Mouse (Mus musculus) hindbrain, embryonic 16.5 days (tissue): ENCODE results near the gene B4galnt4. TPM values are rescaled to one million over a fixed set of nuclear protein-coding genes. Genes with fewer than 3 reads are reported as not detected.

Experiments used
- polyA plus RNA-seq: library from polyadenylated mRNA; unstranded; fragments of >200 nt; fragmentation: Nextera tagmentation; extraction: Ambion mirVana; gene quantifications from 2 replicates; pipeline ENCODE4 v1.2.1, GENCODE M21; 2015

B4galnt4 gene
- polyA plus RNA-seq, 1 experiment from 2014 or later = 53.3 TPM

Other genes starting within 250 kb of the B4galnt4 start
- 28.8 and 32.3 TPM in 2 replicates for gene Zfp941, start 238.9 kb upstream of the B4galnt4 start, polyA plus RNA-seq
- not detected in 2 replicates for gene Urah, start 226.1 kb upstream of the B4galnt4 start, polyA plus RNA-seq
- not detected in 2 replicates for gene Scgb1c1, start 215.6 kb upstream of the B4galnt4 start, polyA plus RNA-seq
- gene Odf3, start 213.3 kb upstream of the B4galnt4 start, polyA plus RNA-seq = 0.21 and 0.29 TPM in 2 replicates
- 0.19 TPM in 1 of 2 replicates, not detected in the other for gene Gm45785, start 204.8 kb upstream of the B4galnt4 start, polyA plus RNA-seq
- 110 and 112 TPM in 2 replicates for gene Ric8a, start 204.1 kb upstream of the B4galnt4 start, polyA plus RNA-seq
- gene Bet1l, start 203.5 kb upstream of the B4galnt4 start, polyA plus RNA-seq = 37.5 and 47.5 TPM in 2 replicates
- 259 and 260 TPM in 2 replicates for gene Psmd13, start 179.1 kb upstream of the B4galnt4 start, polyA plus RNA-seq
- 60.8 and 70.6 TPM in 2 replicates for gene Sirt3, start 178.8 kb upstream of the B4galnt4 start, polyA plus RNA-seq
- 2.0 TPM in 1 of 2 replicates, not detected in the other for gene Cox8b, start 160.7 kb upstream of the B4galnt4 start, polyA plus RNA-seq
- 0.65 and 0.75 TPM in 2 replicates for gene Nlrp6, start 140.2 kb upstream of the B4galnt4 start, polyA plus RNA-seq
- 8.3 and 10.4 TPM in 2 replicates for gene Pgghg, start 119.7 kb upstream of the B4galnt4 start, polyA plus RNA-seq
- 0.49 and 1.7 TPM in 2 replicates for gene Ifitm5, start 110.8 kb upstream of the B4galnt4 start, polyA plus RNA-seq
- not detected in 2 replicates for gene Gm45717, start 105.2 kb upstream of the B4galnt4 start, polyA plus RNA-seq
- gene Ifitm2, start 105.1 kb upstream of the B4galnt4 start, polyA plus RNA-seq = 182 and 202 TPM in 2 replicates
- gene Ifitm1, start 93.9 kb upstream of the B4galnt4 start, polyA plus RNA-seq = 15.2 and 19.4 TPM in 2 replicates
- gene Ifitm3, start 50.3 kb upstream of the B4galnt4 start, polyA plus RNA-seq = 41.2 and 43.1 TPM in 2 replicates
- 0.83 and 1.3 TPM in 2 replicates for gene Ifitm6, start 43.2 kb upstream of the B4galnt4 start, polyA plus RNA-seq
- gene Gm17387, start 32.0 kb upstream of the B4galnt4 start, polyA plus RNA-seq = not detected in 2 replicates
- gene Pkp3, start 17.1 kb downstream of the B4galnt4 start, polyA plus RNA-seq = 0.31 and 0.32 TPM in 2 replicates
- gene Sigirr, start 39.5 kb downstream of the B4galnt4 start, polyA plus RNA-seq = 3.2 and 3.3 TPM in 2 replicates
- gene Ano9, start 56.7 kb downstream of the B4galnt4 start, polyA plus RNA-seq = 0.49 and 0.80 TPM in 2 replicates
- 82.8 and 95.8 TPM in 2 replicates for gene Ptdss2, start 61.3 kb downstream of the B4galnt4 start, polyA plus RNA-seq
- 53.6 and 54.1 TPM in 2 replicates for gene Rnh1, start 111.8 kb downstream of the B4galnt4 start, polyA plus RNA-seq
- 93.2 and 132 TPM in 2 replicates for gene Hras, start 132.9 kb downstream of the B4galnt4 start, polyA plus RNA-seq
- 10.1 and 10.4 TPM in 2 replicates for gene Lrrc56, start 133.1 kb downstream of the B4galnt4 start, polyA plus RNA-seq
- gene Lmntd2, start 153.0 kb downstream of the B4galnt4 start, polyA plus RNA-seq = 0.35 and 0.89 TPM in 2 replicates
- gene Rassf7, start 154.8 kb downstream of the B4galnt4 start, polyA plus RNA-seq = 22.8 and 25.9 TPM in 2 replicates
- gene Phrf1, start 167.7 kb downstream of the B4galnt4 start, polyA plus RNA-seq = 57.1 and 67.4 TPM in 2 replicates
- gene Irf7, start 205.4 kb downstream of the B4galnt4 start, polyA plus RNA-seq = 1.8 and 2.0 TPM in 2 replicates
- gene Cdhr5, start 215.7 kb downstream of the B4galnt4 start, polyA plus RNA-seq = 0.29 TPM in 1 of 2 replicates, not detected in the other
- gene Sct, start 218.0 kb downstream of the B4galnt4 start, polyA plus RNA-seq = 3.5 and 6.1 TPM in 2 replicates
- 0.64 and 1.00 TPM in 2 replicates for gene Drd4, start 230.9 kb downstream of the B4galnt4 start, polyA plus RNA-seq